Mouse (Mus musculus) MN1 (cell line): ENCODE results near the gene Hist1h4a.
"Not testable (repeated sequence)": the region's sequence is repeated elsewhere in the genome, so short reads cannot be mapped to it uniquely, and the experiment has no call there.

Experiments
- DNase-seq: peaks from one replicate; pipeline ENCODE4 v3.0.0-alpha.2; 2016; ENCODE audit warnings: low spot score

Gene Hist1h4a

GRCm38 (mm10) chr13:23742007-23742406, 19.0 kb downstream of the Hist1h4a start:
- DNase-seq, result no peak

DNA sequence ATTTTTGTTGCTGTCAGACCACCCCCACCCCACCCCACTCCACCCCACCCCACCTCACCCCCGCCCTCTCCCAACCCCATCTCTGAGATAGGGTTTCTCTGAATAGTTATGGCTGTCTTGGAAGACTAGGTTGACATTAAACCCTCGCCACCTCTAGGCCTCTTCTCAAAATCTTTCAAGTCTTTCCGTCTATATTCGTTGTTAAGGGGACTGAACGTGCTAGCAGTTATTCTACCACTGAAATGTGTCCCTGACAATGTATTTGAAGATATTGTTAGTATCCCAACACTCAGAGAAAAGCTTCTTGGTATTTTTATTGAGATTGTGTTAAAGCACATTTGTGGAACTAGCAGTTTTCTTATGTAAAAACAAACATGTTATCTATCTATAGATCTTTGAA, 20.1 kb downstream of the Hist1h4a start:
- no peak for DNase-seq

DNA sequence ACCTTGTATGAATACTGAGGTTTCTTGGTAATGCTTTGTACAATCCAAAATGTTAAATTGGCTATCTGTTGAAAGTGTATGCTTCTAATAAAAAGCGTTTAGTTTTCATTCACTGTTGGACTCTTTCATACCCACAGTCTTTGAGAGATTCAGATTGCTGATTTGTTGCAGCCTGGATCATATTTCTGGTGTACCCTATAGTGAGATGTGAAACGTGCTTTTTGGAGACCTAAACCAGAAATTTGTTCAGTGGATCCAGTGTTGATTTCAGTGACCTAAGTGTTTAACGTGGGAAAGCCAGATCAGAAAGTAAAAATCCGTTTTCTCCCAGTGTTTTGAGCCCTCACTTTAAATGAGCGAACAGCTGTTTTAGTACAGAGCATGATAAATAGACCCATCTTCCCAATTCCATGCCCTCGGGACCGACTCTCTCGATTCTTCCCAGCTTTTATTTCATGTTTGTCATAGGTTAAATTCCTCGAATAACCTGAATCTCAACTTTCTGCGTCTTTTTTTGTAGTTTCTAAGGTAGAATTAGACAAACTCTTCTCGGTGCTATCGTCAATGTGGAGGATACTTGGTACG, 20.7 kb downstream of the Hist1h4a start:
- DNase-seq, result no peak

DNA sequence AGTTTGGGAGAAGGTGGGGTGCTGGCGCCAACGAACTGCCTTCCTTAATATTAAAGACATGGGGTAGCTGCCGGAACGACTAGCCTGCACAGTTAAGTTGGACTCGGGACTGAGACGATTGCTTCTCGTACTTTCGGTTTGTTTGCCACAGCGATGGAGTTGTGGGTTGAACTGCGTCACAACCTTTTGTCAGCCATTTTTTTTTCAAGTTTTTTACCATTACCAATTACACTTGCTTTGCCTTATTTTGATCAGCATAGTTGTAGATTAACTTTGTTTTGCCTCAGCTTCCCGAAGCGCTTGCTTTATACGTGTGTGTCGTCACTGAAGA, 21.1 kb downstream of the Hist1h4a start:
- no peak for DNase-seq

GRCm38 (mm10) chr13:23739069-23739921, 21.7 kb downstream of the Hist1h4a start:
- DNase-seq, result peak; percentile 90

- peak; percentile 90 for DNase-seq
These were observed 22.4 kb downstream of the Hist1h4a start, which contains the start of gene Hist1h1c for GRCm38 (mm10) chr13:23738677-23739068. Gene Hist1h1c (plus strand): TSS chr13:23738808.

- no peak for DNase-seq
These were observed 23.0 kb downstream of the Hist1h4a start for GRCm38 (mm10) chr13:23738041-23738440.

DNA sequence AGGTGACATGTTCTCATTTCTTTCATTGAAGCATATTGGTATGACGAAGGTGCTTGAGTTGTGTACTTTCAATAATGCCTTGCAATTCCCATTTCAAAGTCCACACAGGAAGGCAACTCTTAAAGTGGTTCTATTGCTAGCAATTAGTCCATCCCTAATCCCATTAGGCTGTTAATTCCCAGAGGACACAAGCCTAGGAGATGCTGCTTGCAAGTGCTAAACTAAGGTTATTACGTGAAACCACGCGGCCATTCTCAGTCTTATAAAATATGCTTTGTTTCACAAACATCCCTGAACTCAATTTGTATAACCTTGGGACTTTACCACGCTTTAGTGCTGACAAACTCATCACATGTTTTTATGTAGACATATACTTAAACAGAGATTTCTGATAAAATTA, 23.9 kb downstream of the Hist1h4a start:
- DNase-seq, result peak; percentile 68

DNA sequence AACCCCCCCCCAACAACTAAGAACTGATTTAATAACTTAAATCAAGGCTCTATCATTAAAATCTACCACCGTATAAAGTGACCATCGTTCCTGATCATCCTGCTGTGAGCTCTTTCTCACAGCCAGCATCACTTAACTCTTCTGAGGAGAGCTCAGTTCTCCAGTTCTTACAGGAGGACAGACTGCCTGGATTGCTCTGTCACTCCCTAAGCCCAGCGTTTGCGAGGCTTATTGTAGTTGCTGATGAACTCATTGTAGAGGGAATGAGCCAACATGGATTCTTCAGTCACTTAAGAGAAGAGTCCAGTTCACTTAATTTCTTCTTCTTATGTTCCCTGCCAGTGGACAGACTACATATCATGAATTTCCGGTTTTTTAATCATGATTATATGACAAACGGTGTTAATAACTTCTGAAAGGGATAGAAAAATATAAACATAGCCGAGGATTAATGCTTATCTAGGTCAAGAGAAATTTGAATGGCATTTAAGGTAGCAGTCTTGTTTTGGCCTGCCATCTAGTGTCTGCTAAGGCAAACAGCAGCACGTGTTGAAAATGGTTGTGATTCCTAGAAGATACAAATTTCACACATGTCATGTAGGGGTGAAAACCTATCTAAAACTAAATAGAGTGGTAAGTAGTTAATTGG, 28.8 kb downstream of the Hist1h4a start:
- DNase-seq, result peak; percentile 52

GRCm38 (mm10) chr13:23730479-23730878, 30.6 kb downstream of the Hist1h4a start:
- no peak for DNase-seq

DNA sequence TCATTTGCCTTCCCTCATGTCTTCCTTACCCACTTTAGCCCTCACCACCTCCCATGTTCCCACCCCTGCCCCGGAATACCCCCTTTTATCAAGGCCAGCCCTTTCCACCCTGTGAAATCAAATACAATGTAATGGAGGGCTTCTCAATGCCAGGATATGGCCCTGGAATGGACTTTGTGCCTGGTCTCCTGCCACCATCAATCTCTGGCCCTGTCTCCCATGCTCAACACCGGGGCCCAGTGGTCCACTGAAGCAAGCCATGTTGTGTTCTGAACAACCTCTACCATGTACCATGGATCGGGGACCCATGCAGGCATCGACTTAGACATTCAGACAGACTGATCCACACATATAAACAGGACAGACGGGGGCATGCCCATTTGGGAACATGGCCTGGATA, 31.3 kb downstream of the Hist1h4a start:
- no peak for DNase-seq

- no peak for DNase-seq
These were observed 31.9 kb downstream of the Hist1h4a start for GRCm38 (mm10) chr13:23729192-23729525.

- DNase-seq, result no peak
These were observed 32.4 kb downstream of the Hist1h4a start for GRCm38 (mm10) chr13:23728472-23729191.

DNA sequence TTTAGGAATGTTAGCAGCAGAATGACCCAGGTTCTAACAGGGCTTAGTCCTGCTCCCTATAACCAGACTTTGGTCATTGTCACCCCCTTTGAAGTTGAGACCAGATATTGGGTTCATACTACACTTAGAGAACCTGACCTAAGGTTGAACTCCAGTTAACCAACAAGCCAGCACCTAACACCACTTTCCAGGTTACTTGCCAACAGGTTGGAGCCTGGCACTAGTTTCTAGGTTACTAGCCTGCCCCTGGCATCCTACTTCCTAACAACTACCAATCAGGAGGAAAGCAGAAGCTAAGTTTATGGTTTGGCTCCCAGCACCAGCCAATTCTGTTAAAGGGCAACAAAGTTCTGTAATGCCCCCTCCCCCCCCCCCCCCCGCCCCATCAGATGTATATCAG, 35.8 kb downstream of the Hist1h4a start:
- no peak for DNase-seq

GRCm38 (mm10) chr13:23724239-23724638, 36.8 kb downstream of the Hist1h4a start:
- DNase-seq, result no peak

- DNase-seq, result not testable (repeated sequence)
These were observed 43.3 kb downstream of the Hist1h4a start for GRCm38 (mm10) chr13:23717593-23718245.

GRCm38 (mm10) chr13:23717176-23717575, 43.9 kb downstream of the Hist1h4a start:
- no peak for DNase-seq

DNA sequence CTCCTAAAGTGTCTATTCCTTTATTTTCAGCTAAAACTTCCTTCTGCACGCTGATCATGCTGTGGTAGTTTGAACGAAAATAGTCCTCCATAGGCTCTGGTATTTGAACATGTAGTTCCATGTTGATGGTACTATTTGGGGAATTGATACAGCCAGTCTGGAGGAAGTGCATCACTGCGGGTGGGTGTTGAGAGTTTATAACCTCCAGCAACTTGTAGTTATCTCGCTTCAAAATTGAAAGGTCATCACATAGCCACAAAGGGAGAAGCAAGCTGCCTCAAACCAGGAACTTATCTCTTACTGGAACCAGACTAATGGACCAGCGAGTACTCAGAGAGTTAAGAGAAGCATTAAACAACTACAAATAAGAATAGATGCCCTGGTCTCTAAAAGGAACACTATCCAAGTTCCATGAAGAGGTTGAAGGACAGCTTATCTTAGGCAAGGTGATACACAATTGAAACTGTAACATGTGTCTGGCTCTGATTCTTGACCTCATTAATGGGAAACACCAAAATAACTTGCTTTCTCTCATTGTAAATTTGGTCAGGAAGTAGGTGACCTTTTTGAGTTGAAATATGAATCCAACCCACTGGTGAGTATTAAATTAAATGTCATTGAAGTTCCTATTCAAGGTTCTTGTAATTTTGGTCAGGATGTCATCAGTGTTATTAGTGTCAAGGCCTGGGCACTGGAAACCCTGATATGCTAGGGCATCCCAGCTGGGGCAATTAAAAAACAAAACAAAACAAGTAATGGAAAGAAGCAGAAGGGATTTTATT, 44.6 kb downstream of the Hist1h4a start:
- no peak for DNase-seq
